Mouse (Mus musculus) kidney, adult 2 months (tissue): ENCODE results near the gene Sdhc. TPM values are rescaled to one million over a fixed set of nuclear protein-coding genes. Genes with fewer than 3 reads are reported as not detected.
"Not testable (repeated sequence)": the region's sequence is repeated elsewhere in the genome, so short reads cannot be mapped to it uniquely, and the experiment has no call there.

Source experiments
- DNase-seq: peaks from one replicate; pipeline ENCODE4 v3.0.0; 2021
- H3K27ac ChIP-seq: fragments of 200-500 bp; 2 replicates; pipeline ENCODE4 v1.5.1; 2012; ENCODE audit warnings: low read depth, low read length, control low read depth, inconsistent platforms; ENCODE audit not compliant: insufficient read depth
- H3K27me3 ChIP-seq: fragments of 200-500 bp; replicated peaks from 2 replicates; pipeline ENCODE4 v1.6.1; 2012; ENCODE audit warnings: mild to moderate bottlenecking, moderate library complexity, low read length, inconsistent platforms; ENCODE audit not compliant: control insufficient read depth, insufficient read depth
- H3K36me3 ChIP-seq: fragments of 200-500 bp; 2 replicates; pipeline ENCODE4 v1.6.1; 2012; ENCODE audit warnings: mild to moderate bottlenecking, moderate library complexity, low read length, inconsistent platforms; ENCODE audit not compliant: control insufficient read depth, insufficient read depth
- H3K4me1 ChIP-seq: fragments of 200-500 bp; 2 replicates; pipeline ENCODE4 v1.6.1; 2011; ENCODE audit warnings: low read length; ENCODE audit not compliant: control insufficient read depth, insufficient read depth
- H3K4me3 ChIP-seq: fragments of 200-500 bp; 2 replicates; pipeline ENCODE4 v1.5.1; 2011; ENCODE audit warnings: mild to moderate bottlenecking, low read depth, low read length, control low read depth; ENCODE audit not compliant: insufficient read depth
- CTCF ChIP-seq: fragments of 200-500 bp; conservative IDR thresholded peaks from 2 replicates; pipeline ENCODE4 v1.5.1; 2011; ENCODE audit warnings: low read depth, mild to moderate bottlenecking, control low read depth, low read length, moderate library complexity, mixed read lengths; ENCODE audit not compliant: insufficient read depth, insufficient read length
- POLR2A ChIP-seq: fragments of 200-500 bp; IDR thresholded peaks from one replicate; pipeline ENCODE4 v1.6.1; 2011; ENCODE audit warnings: low read depth, low read length, control low read depth
- WGBS: fragments of 180-500 bp; shearing (Covaris S2); methylation state at CpG from one replicate; pipeline ENCODE4 v1.1.7; 2018; 5-methylcytosine and 5-hydroxymethylcytosine counted together
- polyA plus RNA-seq: library from polyadenylated mRNA; depleted of rRNA; stranded (reverse); fragments of >200 nt; gene quantifications from 2 replicates; pipeline ENCODE4 v1.2.3, GENCODE M21; 2012

Sdhc gene
- polyA plus RNA-seq, 1 experiment = 951 TPM

- TF ChIP-seq CTCF (no peak), POLR2A (no peak)
- Histone ChIP-seq H3K4me1 (no peaks in the 10 kb centered on the region), H3K4me3 (no peak overlapping the region), H3K27ac (no peak overlapping the region), H3K27me3 (no peaks in the 10 kb centered on the region), H3K36me3 (no peaks in the 10 kb centered on the region)
- DNase-seq = no peak
- WGBS = 75% methylated on average over 3 of the region's 3 CpGs
Measured at GRCm38 (mm10) chr1:171156644-171157043, 6.2 kb upstream of the Sdhc start.

- TF ChIP-seq CTCF (no peak), POLR2A (no peak)
- DNase-seq = peak; percentile 63
- Histone ChIP-seq H3K27ac (no peak overlapping the region), H3K4me1 (peaks cover 3% of the 10 kb centered on the region), H3K27me3 (no peaks in the 10 kb centered on the region), H3K36me3 (no peaks in the 10 kb centered on the region), H3K4me3 (no peak overlapping the region)
- 51% methylated on average over 4 of the region's 4 CpGs for WGBS
Measured at GRCm38 (mm10) chr1:171151966-171152365, 1.6 kb upstream of the Sdhc start.

- peaks cover 3% of the 10 kb centered on the region for H3K4me1 ChIP-seq
- no peaks in the 10 kb centered on the region for H3K27me3 ChIP-seq
Measured at GRCm38 (mm10) chr1:171150838-171151391, 512 bp upstream of the Sdhc start.

GRCm38 (mm10) chr1:171142981-171143380 lies 7.4 kb downstream of the Sdhc start:
- not testable (repeated sequence) for H3K4me1 ChIP-seq, H3K36me3 ChIP-seq

More at GRCm38 (mm10) chr1:171150838-171151391, 512 bp upstream of the Sdhc start:
- no peak for DNase-seq
- Histone ChIP-seq H3K36me3 (no peaks in the 10 kb centered on the region), H3K4me3 (peak overlapping the region; percentile 53), H3K27ac (peak overlapping the region; percentile 53; the same call in 1 of the 2 replicates)
- WGBS = 10% methylated on average over 18 of the region's 18 CpGs
- TF ChIP-seq POLR2A (no peak), CTCF (no peak)

GRCm38 (mm10) chr1:171137486-171138155 lies 12.8 kb downstream of the Sdhc start:
- WGBS = 91% methylated on average over 8 of the region's 8 CpGs
- H3K27ac ChIP-seq, H3K4me1 ChIP-seq, H3K4me3 ChIP-seq, DNase-seq, H3K27me3 ChIP-seq: not testable (repeated sequence)
- peaks cover 14% of the 10 kb centered on the region for H3K36me3 ChIP-seq

More at GRCm38 (mm10) chr1:171142981-171143380, 7.4 kb downstream of the Sdhc start:
- peak; percentile 92 for DNase-seq
- 42% methylated on average over 11 of the region's 11 CpGs for WGBS
- H3K27ac ChIP-seq, H3K27me3 ChIP-seq, H3K4me3 ChIP-seq: not testable (repeated sequence)

GRCm38 (mm10) chr1:171135600-171135999 lies 14.8 kb downstream of the Sdhc start:
- Histone ChIP-seq H3K4me3 (no peak overlapping the region), H3K36me3 (peaks cover 14% of the 10 kb centered on the region), H3K4me1 (0 out of 2 replicates have a peak, but pooled peaks cover 3% of the 10 kb centered on the region), H3K27me3 (no peaks in the 10 kb centered on the region), H3K27ac (no peak overlapping the region)
- 98% methylated on average over 2 of the region's 2 CpGs for WGBS
- TF ChIP-seq POLR2A = no peak
- TF ChIP-seq CTCF = no peak
- DNase-seq = no peak

- TF ChIP-seq CTCF (no peak), POLR2A (no peak)
- Histone ChIP-seq H3K36me3 (peaks cover 10% of the 10 kb centered on the region), H3K4me1 (peaks cover 10% of the 10 kb centered on the region), H3K27me3 (no peaks in the 10 kb centered on the region), H3K27ac (peak overlapping the region; percentile 37; the same call in 1 of the 2 replicates), H3K4me3 (no peak overlapping the region)
- DNase-seq = peak; percentile 74
- 50% methylated on average over 1 of the region's 1 CpGs for WGBS
Measured at GRCm38 (mm10) chr1:171130971-171131370, 19.4 kb downstream of the Sdhc start.
